In genomic region chr11:119942201-119942726, GRCm38 (mm10) we compare ENCODE assay signal across 7 mouse cellular contexts. TPM values are rescaled to one million over a fixed set of nuclear protein-coding genes. Genes with fewer than 3 reads are reported as not detected.
A peak's percentile ranks its signal among the peaks of the same experiment; 100 is the strongest.
DNase-seq lines count a peak whose midpoint lies in the region; ATAC-seq and TF ChIP-seq lines count a peak whose summit lies in the region.

No protein-coding gene starts in this region.

- TF ChIP-seq EP300 in liver, embryonic 14.5 days (IDR thresholded peaks at IDR 0.05; ENCODE audit: low read depth), result no peak

- peak overlapping the region; percentile 94 for H3K27ac ChIP-seq in kidney, embryonic 15.5 days
- H3K27ac ChIP-seq in forebrain, embryonic 15.5 days (replicated peaks), result peak overlapping the region; percentile 93
- H3K27ac ChIP-seq in liver, embryonic 14.5 days, result no peak overlapping the region
- H3K27ac ChIP-seq in stomach, embryonic 16.5 days (ENCODE audit: low read length), result peak overlapping the region; percentile 94

- H3K4me1 ChIP-seq in kidney, embryonic 15.5 days, result peaks cover 78% of the 10 kb centered on the region
- H3K4me1 ChIP-seq in forebrain, embryonic 15.5 days, result peaks cover 69% of the 10 kb centered on the region
- H3K4me1 ChIP-seq in liver, embryonic 14.5 days (replicated peaks; ENCODE audit: control insufficient read depth in 2 of 2, insufficient read depth in 2 of 2, low read length in 1 of 2), result peaks cover 0 to 23% of the 10 kb centered on the region in 2 experiments; a peak in 3 of 4 replicates
- peaks cover 62% of the 10 kb centered on the region for H3K4me1 ChIP-seq in stomach, embryonic 16.5 days (ENCODE audit: control insufficient read depth, insufficient read depth, low read length)

- no peaks in the 10 kb centered on the region for H3K36me3 ChIP-seq in kidney, embryonic 15.5 days
- H3K36me3 ChIP-seq in forebrain, embryonic 15.5 days, result no peaks in the 10 kb centered on the region
- no peaks in the 10 kb centered on the region for H3K36me3 ChIP-seq in liver, embryonic 14.5 days (replicated peaks; ENCODE audit: control insufficient read depth, insufficient read depth, low read depth)
- H3K36me3 ChIP-seq in stomach, embryonic 16.5 days (ENCODE audit: control insufficient read depth, insufficient read depth, low read length), result no peaks in the 10 kb centered on the region

- peak; percentile 62 for ATAC-seq in kidney, embryonic 15.5 days (replicated peaks; ENCODE audit: low FRiP score)
- peak; percentile 21; the same call in 1 of the 2 replicates for ATAC-seq in forebrain, embryonic 15.5 days (replicated peaks)
- peak; percentile 35 for ATAC-seq in liver, embryonic 14.5 days (ENCODE audit: insufficient read depth)
- peak; percentile 70 for ATAC-seq in stomach, embryonic 16.5 days (ENCODE audit: insufficient read depth, low FRiP score)

- H3K9me3 ChIP-seq in kidney, embryonic 15.5 days (replicated peaks), result no peaks in the 10 kb centered on the region
- H3K9me3 ChIP-seq in forebrain, embryonic 15.5 days, result no peaks in the 10 kb centered on the region
- H3K9me3 ChIP-seq in liver, embryonic 14.5 days (ENCODE audit: control insufficient read depth, low read length), result no peaks in the 10 kb centered on the region
- H3K9me3 ChIP-seq in stomach, embryonic 16.5 days (replicated peaks; ENCODE audit: control insufficient read depth, low read length), result no peaks in the 10 kb centered on the region

- WGBS in kidney, embryonic 15.5 days, result under 1% methylated on average over 43 of the region's 43 CpGs
- under 1% methylated on average over 42 of the region's 43 CpGs for WGBS in forebrain, embryonic 15.5 days
- WGBS in liver, embryonic 14.5 days (ENCODE audit: insufficient replicate concordance), result under 1% methylated on average over 43 of the region's 43 CpGs
- under 1% methylated on average over 43 of the region's 43 CpGs for WGBS in stomach, embryonic 16.5 days

- peak overlapping the region; percentile 56 for H3K9ac ChIP-seq in kidney, embryonic 15.5 days
- peak overlapping the region; percentile 72 for H3K9ac ChIP-seq in forebrain, embryonic 15.5 days (replicated peaks)
- H3K9ac ChIP-seq in liver, embryonic 14.5 days (replicated peaks), result peak overlapping the region; percentile 41
- peak overlapping the region; percentile 77 for H3K9ac ChIP-seq in stomach, embryonic 16.5 days (ENCODE audit: low read length)

- H3K4me3 ChIP-seq in kidney, embryonic 15.5 days (replicated peaks), result peak overlapping the region; percentile 82
- peak overlapping the region; percentile 91 for H3K4me3 ChIP-seq in forebrain, embryonic 15.5 days
- peak overlapping the region; percentile 53 to 65 for H3K4me3 ChIP-seq in liver, embryonic 14.5 days (ENCODE audit: insufficient read depth in 1 of 2, low read depth in 2 of 2, low read length in 2 of 2)
- H3K4me3 ChIP-seq in stomach, embryonic 16.5 days (replicated peaks; ENCODE audit: low read length), result peak overlapping the region; percentile 73

- no peaks in the 10 kb centered on the region for H3K27me3 ChIP-seq in kidney, embryonic 15.5 days
- no peaks in the 10 kb centered on the region for H3K27me3 ChIP-seq in forebrain, embryonic 15.5 days
- H3K27me3 ChIP-seq in liver, embryonic 14.5 days (ENCODE audit: control insufficient read depth, insufficient read depth, low read length), result peaks cover 29% of the 10 kb centered on the region
- H3K27me3 ChIP-seq in stomach, embryonic 16.5 days (ENCODE audit: control insufficient read depth, insufficient read depth, low read length), result no peaks in the 10 kb centered on the region

- no peak for TF ChIP-seq CTCF in liver, embryonic 14.5 days (IDR thresholded peaks at IDR 0.05; ENCODE audit: low read depth)

- no peak for DNase-seq in kidney, postnatal 10 days
- peak; percentile 80 for DNase-seq in WW6 (ENCODE audit: low read depth, low spot score)
- peak in 1 of 3 experiments; percentile 35 for DNase-seq in liver, embryonic 14.5 days (ENCODE audit: low read depth in 3 of 3, low spot score in 3 of 3)
- DNase-seq in left cerebral cortex, adult 11 months (ENCODE audit: low spot score), result no peak

- peak overlapping the region; percentile 84 for H3K4me2 ChIP-seq in kidney, embryonic 15.5 days
- peak overlapping the region; percentile 97 for H3K4me2 ChIP-seq in forebrain, embryonic 15.5 days (replicated peaks)
- H3K4me2 ChIP-seq in liver, embryonic 14.5 days (ENCODE audit: low read depth), result peak overlapping the region; percentile 91
- H3K4me2 ChIP-seq in stomach, embryonic 16.5 days (ENCODE audit: low read depth, low read length), result peak overlapping the region; percentile 70

RNA-seq across cellular contexts. Expression of gene Baiap2, which starts 0.3 kb away (rescaled TPM):
- 20.8 and 22.3 TPM in 2 replicates for polyA plus RNA-seq in kidney, embryonic 15.5 days (2015; fragmentation: Nextera tagmentation; extraction: Ambion mirVana)
- polyA plus RNA-seq in forebrain, embryonic 15.5 days (2015; fragmentation: Nextera tagmentation; extraction: Ambion mirVana), result 28.1 and 34.0 TPM in 2 replicates
- polyA plus RNA-seq in liver, embryonic 14.5 days (2012; rRNA removed), result 5.6 and 6.3 TPM in 2 replicates
- polyA plus RNA-seq in liver, embryonic 14.5 days (2014; fragmentation: Nextera tagmentation; extraction: Ambion mirVana), result 4.2 and 4.8 TPM in 2 replicates
- polyA plus RNA-seq in stomach, embryonic 16.5 days (2015; fragmentation: Nextera tagmentation; extraction: Ambion mirVana), result 41.4 and 52.6 TPM in 2 replicates

RNA-seq across cellular contexts. Expression of gene Chmp6, which starts 29.0 kb away (rescaled TPM):
- 94.1 and 101 TPM in 2 replicates for polyA plus RNA-seq in kidney, embryonic 15.5 days (2015; fragmentation: Nextera tagmentation; extraction: Ambion mirVana)
- polyA plus RNA-seq in forebrain, embryonic 15.5 days (2015; fragmentation: Nextera tagmentation; extraction: Ambion mirVana), result 94.2 and 95.7 TPM in 2 replicates
- polyA plus RNA-seq in liver, embryonic 14.5 days (2012; rRNA removed), result 13.5 and 15.2 TPM in 2 replicates
- 25.2 and 27.2 TPM in 2 replicates for polyA plus RNA-seq in liver, embryonic 14.5 days (2014; fragmentation: Nextera tagmentation; extraction: Ambion mirVana)
- 80.1 and 82.0 TPM in 2 replicates for polyA plus RNA-seq in stomach, embryonic 16.5 days (2015; fragmentation: Nextera tagmentation; extraction: Ambion mirVana)
